Mouse (Mus musculus) lung, postnatal 4 days (tissue): ENCODE data around the gene Exoc3l2.
A peak's percentile ranks its signal among the peaks of the same experiment; 100 is the strongest.

Source experiments
- DNase-seq, 2 experiments: peaks; one replicate each; pipeline ENCODE4 v3.0.0; 2021

Gene Exoc3l2

GRCm38 (mm10) chr7:19457414-19458071, 5.6 kb upstream of the Exoc3l2 start:
- peak in 1 of 2 experiments; percentile 18 for DNase-seq

GRCm38 (mm10) chr7:19458072-19458486, 5.1 kb upstream of the Exoc3l2 start:
- DNase-seq, result peak; percentile 84 to 85

- peak; percentile 83 to 85 for DNase-seq
Observed at GRCm38 (mm10) chr7:19458591-19459111, 4.5 kb upstream of the Exoc3l2 start, which contains the start of gene Mark4. TSS of gene Mark4 (minus strand) at chr7:19458821.

- no peak for DNase-seq
Observed at GRCm38 (mm10) chr7:19459144-19459870, 3.8 kb upstream of the Exoc3l2 start.

- DNase-seq, result no peak
Observed at GRCm38 (mm10) chr7:19460500-19460899, 2.6 kb upstream of the Exoc3l2 start.

GRCm38 (mm10) chr7:19461488-19461887, 1.6 kb upstream of the Exoc3l2 start:
- DNase-seq, result peak; percentile 71 to 87

- DNase-seq, result no peak
Observed at GRCm38 (mm10) chr7:19462443-19462842, 688 bp upstream of the Exoc3l2 start.

GRCm38 (mm10) chr7:19464367-19465307, 1.5 kb downstream of the Exoc3l2 start:
- peak in 1 of 2 experiments; percentile 43 for DNase-seq

- DNase-seq, result no peak
Observed at GRCm38 (mm10) chr7:19466602-19467145, 3.5 kb downstream of the Exoc3l2 start.

- DNase-seq, result no peak
Observed at GRCm38 (mm10) chr7:19467638-19468037, 4.5 kb downstream of the Exoc3l2 start.

- no peak for DNase-seq
Observed at GRCm38 (mm10) chr7:19468279-19468678, 5.1 kb downstream of the Exoc3l2 start.

GRCm38 (mm10) chr7:19469404-19469803, 6.3 kb downstream of the Exoc3l2 start:
- no peak for DNase-seq

GRCm38 (mm10) chr7:19470308-19470707, 7.2 kb downstream of the Exoc3l2 start:
- no peak for DNase-seq

- peak; percentile 62 to 72 for DNase-seq
Observed at GRCm38 (mm10) chr7:19472403-19472802, 9.3 kb downstream of the Exoc3l2 start.

- DNase-seq, result peak; percentile 78 to 91
Observed at GRCm38 (mm10) chr7:19473875-19474443, 10.8 kb downstream of the Exoc3l2 start.

GRCm38 (mm10) chr7:19477084-19477483, 14.0 kb downstream of the Exoc3l2 start:
- no peak for DNase-seq

- peak in 1 of 2 experiments; percentile 56 for DNase-seq
Observed at GRCm38 (mm10) chr7:19477624-19478384, 14.7 kb downstream of the Exoc3l2 start.

- DNase-seq, result no peak
Observed at GRCm38 (mm10) chr7:19483281-19483680, 20.1 kb downstream of the Exoc3l2 start.

- DNase-seq, result no peak
Observed at GRCm38 (mm10) chr7:19485488-19485887, 22.4 kb downstream of the Exoc3l2 start.

GRCm38 (mm10) chr7:19486549-19486948, 23.4 kb downstream of the Exoc3l2 start:
- DNase-seq, result no peak

GRCm38 (mm10) chr7:19489525-19489924, 26.4 kb downstream of the Exoc3l2 start:
- DNase-seq, result no peak
